ENCODE assay signal across 20 mouse cellular contexts in the genomic region with DNA sequence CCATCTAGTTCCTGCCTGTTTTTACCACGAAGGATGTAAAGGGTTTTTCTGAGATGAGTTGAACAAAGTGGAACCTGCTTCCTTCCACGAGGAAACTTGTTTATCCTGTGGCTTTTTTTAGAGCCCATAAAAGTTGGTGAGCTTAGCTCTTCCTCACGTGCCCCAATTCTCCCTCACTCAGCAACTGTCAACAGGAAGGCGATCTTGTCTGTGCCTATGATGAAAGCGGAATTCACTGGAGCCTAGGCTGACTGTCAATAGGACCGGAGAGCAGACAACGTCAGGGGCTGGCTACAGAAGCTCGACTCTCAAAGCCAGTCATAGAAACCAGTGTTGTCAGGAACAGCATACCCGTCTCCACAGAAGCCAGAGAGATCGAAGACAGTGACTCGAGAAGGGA.
DNase-seq lines count a peak whose midpoint lies in the region; ATAC-seq and TF ChIP-seq lines count a peak whose summit lies in the region.
"Had no signal": no experiment of that assay in that cellular context is flagged by ENCODE, and none has a peak within 500 bp of the region (broad histone marks: within the 10 kb centered on the region; RNA-seq: fewer than 3 reads in every experiment).

No protein-coding gene starts in this region.

- WGBS in heart, adult 2 months, result 46% methylated on average over 11 of the region's 11 CpGs
- WGBS in lung, postnatal 0 days, result 54% methylated on average over 11 of the region's 11 CpGs
- 84% methylated on average over 11 of the region's 11 CpGs for WGBS in hindbrain, embryonic 11.5 days

- H3K4me1 ChIP-seq in heart, adult 2 months (ENCODE audit: control insufficient read depth, insufficient read depth, low read length), result peaks cover 6% of the 10 kb centered on the region; the same call in 1 of the 2 replicates
- H3K4me1 ChIP-seq in lung, postnatal 0 days (ENCODE audit: insufficient read depth, low read depth, low read length), result peaks cover 6% of the 10 kb centered on the region; the same call in 1 of the 2 replicates
- no peaks in the 10 kb centered on the region for H3K4me1 ChIP-seq in hindbrain, embryonic 11.5 days (replicated peaks; ENCODE audit: control insufficient read depth, insufficient read depth, low read length)
- H3K4me1 ChIP-seq: liver, embryonic 13.5 days had no signal

- TF ChIP-seq CTCF in heart, adult 2 months (IDR thresholded peaks at IDR 0.05), result no peak
- no peak for TF ChIP-seq CTCF in lung, postnatal 0 days (IDR thresholded peaks at IDR 0.05)

- no peak overlapping the region for H3K4me2 ChIP-seq in lung, postnatal 0 days (replicated peaks; ENCODE audit: low read depth, low read length)
- no peak overlapping the region for H3K4me2 ChIP-seq in hindbrain, embryonic 11.5 days (replicated peaks; ENCODE audit: low read depth, low read length)
- H3K4me2 ChIP-seq: heart, embryonic 11.5 days; liver, embryonic 13.5 days; neural tube, embryonic 12.5 days; stomach, embryonic 15.5 days had no signal

- no peak overlapping the region for H3K9ac ChIP-seq in heart, adult 2 months (ENCODE audit: low read depth, low read length)
- H3K9ac ChIP-seq in lung, postnatal 0 days (replicated peaks; ENCODE audit: low read depth), result no peak overlapping the region
- no peak overlapping the region for H3K9ac ChIP-seq in hindbrain, embryonic 11.5 days (ENCODE audit: low read depth, low read length)
- H3K9ac ChIP-seq: liver, embryonic 13.5 days; neural tube, embryonic 12.5 days; stomach, embryonic 15.5 days had no signal

- TF ChIP-seq EP300 in heart, adult 2 months (IDR thresholded peaks at IDR 0.05; ENCODE audit: insufficient read depth, low read depth, low read length), result no peak
- TF ChIP-seq EP300 in lung, postnatal 0 days (IDR thresholded peaks at IDR 0.05), result no peak

- H3K79me2 ChIP-seq in heart, adult 2 months (replicated peaks; ENCODE audit: control insufficient read depth, insufficient read depth, low read length), result peaks cover 2% of the 10 kb centered on the region; the same call in 1 of the 2 replicates

- peak overlapping the region; percentile 2; the same call in 1 of the 2 replicates for H3K27ac ChIP-seq in heart, adult 2 months
- no peak overlapping the region for H3K27ac ChIP-seq in lung, postnatal 0 days (ENCODE audit: low read length)
- no peak overlapping the region for H3K27ac ChIP-seq in hindbrain, embryonic 11.5 days (ENCODE audit: low read depth, low read length)
- H3K27ac ChIP-seq: embryonic facial prominence, embryonic 10.5 days; liver, embryonic 13.5 days; neural tube, embryonic 12.5 days; stomach, embryonic 15.5 days had no signal

- H3K36me3 ChIP-seq in heart, adult 2 months (ENCODE audit: control insufficient read depth, insufficient read depth, low read length), result peaks cover 3% of the 10 kb centered on the region
- H3K36me3 ChIP-seq in lung, postnatal 0 days (ENCODE audit: insufficient read depth, low read length), result peaks cover 45% of the 10 kb centered on the region; the same call in 1 of the 2 replicates
- no peaks in the 10 kb centered on the region for H3K36me3 ChIP-seq in hindbrain, embryonic 11.5 days (ENCODE audit: control insufficient read depth, insufficient read depth, low read length)
- H3K36me3 ChIP-seq: neural tube, embryonic 12.5 days had no signal

- no peak overlapping the region for H3K4me3 ChIP-seq in heart, adult 2 months
- no peak overlapping the region for H3K4me3 ChIP-seq in lung, postnatal 0 days (ENCODE audit: low read depth, low read length)
- H3K4me3 ChIP-seq in hindbrain, embryonic 11.5 days (ENCODE audit: low read depth, low read length), result no peak overlapping the region
- H3K4me3 ChIP-seq: embryonic facial prominence, embryonic 10.5 days; erythroblast, embryonic 14.5 days; liver, embryonic 13.5 days; neural tube, embryonic 12.5 days; stomach, embryonic 15.5 days had no signal

- no peaks in the 10 kb centered on the region for H3K27me3 ChIP-seq in heart, adult 2 months (ENCODE audit: control insufficient read depth, insufficient read depth, low read length)
- no peaks in the 10 kb centered on the region for H3K27me3 ChIP-seq in lung, postnatal 0 days (replicated peaks; ENCODE audit: insufficient read depth, low read length)
- H3K27me3 ChIP-seq in hindbrain, embryonic 11.5 days (ENCODE audit: control insufficient read depth, insufficient read depth, low read length), result no peaks in the 10 kb centered on the region
- H3K27me3 ChIP-seq: liver, embryonic 13.5 days; neural tube, embryonic 12.5 days; stomach, embryonic 15.5 days had no signal

- intact Hi-C loops in heart, adult 2 months (cut with DNase I), result no loop called here
- intact Hi-C loops in heart, postnatal 36 days (cut with DNase I), result no loop called here

- no peaks in the 10 kb centered on the region for H3K9me3 ChIP-seq in lung, postnatal 0 days (ENCODE audit: low read length)
- H3K9me3 ChIP-seq in hindbrain, embryonic 11.5 days (ENCODE audit: control insufficient read depth, low read length), result no peaks in the 10 kb centered on the region
- H3K9me3 ChIP-seq: embryonic facial prominence, embryonic 10.5 days; liver, embryonic 13.5 days; neural tube, embryonic 12.5 days; stomach, embryonic 15.5 days had no signal

- no peak for DNase-seq in heart, adult 2 months
- no peak for DNase-seq in heart, postnatal 36 days
- DNase-seq in lung, postnatal 0 days (ENCODE audit: low spot score), result peak; percentile 32
- no peak for DNase-seq in lung, postnatal 36 days
- no peak for DNase-seq in testis, postnatal 10 days (ENCODE audit: low spot score)
- no peak for DNase-seq in urinary bladder, adult 18-20 months (ENCODE audit: low spot score in 2 of 2)
- DNase-seq in hindbrain, embryonic 11.5 days (ENCODE audit: low spot score), result no peak
- DNase-seq: adrenal gland, adult 8-10 months; cerebellum, postnatal 10 days; layer of hippocampus, postnatal 36 days; liver, embryonic 13.5 days; right cerebral cortex, postnatal 4 days had no signal

- peak; percentile 7; the same call in 1 of the 2 replicates for ATAC-seq in lung, postnatal 0 days
- ATAC-seq in inflammation-experienced regulatory T-cells, adult 6 months, result peak; percentile 53
- ATAC-seq in hindbrain, embryonic 11.5 days (ENCODE audit: low FRiP score), result no peak
- ATAC-seq: forebrain, embryonic 16.5 days; midbrain, embryonic 16.5 days had no signal

- no peak for TF ChIP-seq POLR2A in heart, adult 2 months (IDR thresholded peaks at IDR 0.05; ENCODE audit: insufficient read depth, low read depth, low read length)
